Mouse (Mus musculus) heart, embryonic 15.5 days (tissue): Measurements from ENCODE around the gene Plpp3. TPM values are rescaled to one million over a fixed set of nuclear protein-coding genes. Genes with fewer than 3 reads are reported as not detected.
"Not testable (repeated sequence)": the region's sequence is repeated elsewhere in the genome, so short reads cannot be mapped to it uniquely, and the experiment has no call there.

Experiments used
- ATAC-seq: fragments of 200-750 bp; cut with Nextera tagmentation; replicated peaks from 2 replicates; pipeline ENCODE4 v1.8.0; 2017; ENCODE audit warnings: low read depth, moderate TSS enrichment; ENCODE audit not compliant: insufficient number of reproducible peaks, insufficient read depth, low FRiP score
- H3K27ac ChIP-seq: fragments of 300-500 bp; sonication (generic); 2 replicates; pipeline ENCODE4 v1.5.1; 2015; ENCODE audit warnings: mild to moderate bottlenecking, inconsistent platforms
- H3K27me3 ChIP-seq: fragments of 300-500 bp; sonication (generic); 2 replicates; pipeline ENCODE4 v1.6.1; 2015; ENCODE audit warnings: inconsistent platforms
- H3K36me3 ChIP-seq: fragments of 300-500 bp; sonication (generic); 2 replicates; pipeline ENCODE4 v1.6.1; 2015; ENCODE audit warnings: mild to moderate bottlenecking, inconsistent platforms
- H3K4me1 ChIP-seq: fragments of 300-500 bp; sonication (generic); replicated peaks from 2 replicates; pipeline ENCODE4 v1.6.1; 2015; ENCODE audit warnings: inconsistent platforms
- H3K4me2 ChIP-seq: fragments of 300-500 bp; sonication (generic); 2 replicates; pipeline ENCODE4 v1.6.1; 2015; ENCODE audit warnings: inconsistent platforms, mild to moderate bottlenecking, moderate library complexity
- H3K4me3 ChIP-seq: fragments of 300-500 bp; sonication (generic); 2 replicates; pipeline ENCODE4 v1.5.1; 2015; ENCODE audit warnings: mild to moderate bottlenecking, inconsistent platforms
- H3K9ac ChIP-seq: fragments of 300-500 bp; sonication (generic); 2 replicates; pipeline ENCODE4 v1.6.1; 2015; ENCODE audit warnings: mild to moderate bottlenecking, inconsistent platforms
- H3K9me3 ChIP-seq: fragments of 300-500 bp; sonication (generic); replicated peaks from 2 replicates; pipeline ENCODE4 v1.6.1; 2016; ENCODE audit warnings: inconsistent platforms
- WGBS: fragments of 180-500 bp; shearing (Covaris S2); methylation state at CpG from one replicate; pipeline ENCODE4 v1.1.7; 2015; ENCODE audit warnings: mixed read lengths; 5-methylcytosine and 5-hydroxymethylcytosine counted together
- polyA plus RNA-seq: library from polyadenylated mRNA; unstranded; fragments of >200 nt; fragmentation: Nextera tagmentation; extraction: Ambion mirVana; gene quantifications from 2 replicates; pipeline ENCODE4 v1.2.1, GENCODE M21; 2015

The Plpp3 gene
- polyA plus RNA-seq, 1 experiment from 2014 or later, result 35.0 TPM

DNA sequence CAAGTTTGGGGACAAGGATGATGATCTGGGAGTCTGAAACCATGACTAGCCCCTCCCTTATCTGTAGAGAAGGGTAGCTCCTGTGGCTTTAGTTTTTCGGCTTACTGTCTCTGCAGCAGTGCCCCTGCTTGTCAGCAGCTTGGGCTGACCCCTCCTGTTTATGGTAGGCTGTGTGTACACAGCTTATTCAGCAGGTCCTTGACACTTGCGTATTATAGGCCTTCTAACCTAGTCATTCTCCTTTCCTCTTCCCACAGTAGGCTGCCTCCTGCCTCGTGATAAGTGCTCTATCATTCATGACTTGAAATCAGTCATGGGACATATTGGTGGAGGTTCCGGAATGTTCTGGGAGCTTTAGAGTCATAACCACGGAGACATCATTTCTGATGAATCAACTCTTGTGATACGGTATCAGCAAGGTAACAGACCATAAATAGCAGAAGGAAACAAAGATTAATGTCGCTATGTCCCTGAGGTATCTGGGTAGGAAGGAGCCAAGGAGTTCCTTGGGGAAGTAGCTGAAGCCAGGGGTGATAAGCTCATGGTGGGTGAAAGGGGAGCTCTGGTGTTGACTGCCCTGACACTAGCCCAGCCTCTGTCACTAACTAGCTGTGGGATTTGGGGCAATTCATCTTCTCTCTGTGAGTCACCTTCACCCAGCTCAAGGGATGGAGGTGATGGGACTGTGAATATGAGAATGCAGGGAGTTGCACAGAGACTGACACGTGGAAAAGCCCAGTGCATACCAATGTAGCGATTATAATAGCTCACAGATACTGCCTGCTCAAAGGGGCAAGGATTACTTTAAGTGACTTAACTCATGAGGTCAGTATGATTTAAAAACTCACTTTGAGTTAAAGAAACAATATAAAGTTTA lies 104.0 kb downstream of the Plpp3 start:
- Histone ChIP-seq H3K9me3 (no peaks in the 10 kb centered on the region), H3K9ac (no peak overlapping the region), H3K4me3 (no peak overlapping the region), H3K4me1 (peaks cover 11% of the 10 kb centered on the region; the same call in 1 of the 2 replicates), H3K27ac (no peak overlapping the region), H3K27me3 (no peaks in the 10 kb centered on the region), H3K4me2 (no peak overlapping the region), H3K36me3 (no peaks in the 10 kb centered on the region)
- no peak for ATAC-seq
- 56% methylated on average over 9 of the region's 9 CpGs for WGBS

DNA sequence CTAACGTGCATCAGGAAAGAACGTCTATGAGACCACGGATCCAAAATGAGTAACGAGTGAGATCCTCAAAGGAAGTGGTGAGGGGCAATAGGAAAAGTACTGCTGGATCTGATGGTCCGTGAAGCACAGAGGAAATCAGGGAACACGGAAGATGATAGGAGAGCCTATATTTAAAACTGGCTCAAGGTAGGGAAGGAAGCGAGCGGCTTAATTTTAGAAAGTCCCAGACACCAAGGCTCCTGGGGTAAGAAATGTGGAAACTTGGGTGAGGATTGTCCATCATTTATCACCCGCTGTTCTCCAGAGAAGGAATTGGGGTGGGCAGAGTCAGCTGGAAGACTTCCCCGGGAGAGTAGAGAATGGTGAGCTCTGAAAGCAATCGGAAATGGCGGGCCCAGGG lies 105.2 kb downstream of the Plpp3 start:
- Histone ChIP-seq H3K27ac (no peak overlapping the region), H3K4me3 (no peak overlapping the region), H3K9me3 (no peaks in the 10 kb centered on the region), H3K36me3 (no peaks in the 10 kb centered on the region), H3K9ac (no peak overlapping the region), H3K4me1 (peaks cover 11% of the 10 kb centered on the region; the same call in 1 of the 2 replicates), H3K4me2 (no peak overlapping the region), H3K27me3 (no peaks in the 10 kb centered on the region)
- 62% methylated on average over 12 of the region's 12 CpGs for WGBS
- ATAC-seq, result no peak

DNA sequence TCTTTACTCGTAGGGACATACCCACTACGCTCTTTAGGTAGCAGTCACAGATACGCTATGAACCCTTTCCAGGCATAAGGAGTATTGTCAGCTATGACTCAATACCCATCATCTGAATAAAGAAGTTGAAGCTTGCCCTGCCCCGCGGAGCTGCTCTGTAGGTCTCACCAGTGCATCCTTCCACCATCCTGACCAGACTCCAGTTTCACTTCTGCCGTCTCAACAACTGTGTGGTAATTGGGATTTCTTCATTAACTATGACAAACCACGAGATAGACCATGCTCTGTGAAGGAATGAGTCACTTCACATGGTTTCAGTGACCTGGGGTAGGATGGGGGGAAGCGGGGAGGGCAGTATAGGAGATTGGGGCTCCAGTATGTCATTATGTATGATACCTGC lies 106.5 kb downstream of the Plpp3 start:
- peaks cover 11% of the 10 kb centered on the region; the same call in 1 of the 2 replicates for H3K4me1 ChIP-seq
- no peak overlapping the region for H3K4me3 ChIP-seq
- H3K36me3 ChIP-seq, result no peaks in the 10 kb centered on the region
- WGBS, result 86% methylated on average over 8 of the region's 8 CpGs
- H3K27ac ChIP-seq, result no peak overlapping the region
- ATAC-seq, result no peak
- no peaks in the 10 kb centered on the region for H3K27me3 ChIP-seq
- H3K9ac ChIP-seq, result no peak overlapping the region
- no peak overlapping the region for H3K4me2 ChIP-seq
- no peaks in the 10 kb centered on the region for H3K9me3 ChIP-seq

DNA sequence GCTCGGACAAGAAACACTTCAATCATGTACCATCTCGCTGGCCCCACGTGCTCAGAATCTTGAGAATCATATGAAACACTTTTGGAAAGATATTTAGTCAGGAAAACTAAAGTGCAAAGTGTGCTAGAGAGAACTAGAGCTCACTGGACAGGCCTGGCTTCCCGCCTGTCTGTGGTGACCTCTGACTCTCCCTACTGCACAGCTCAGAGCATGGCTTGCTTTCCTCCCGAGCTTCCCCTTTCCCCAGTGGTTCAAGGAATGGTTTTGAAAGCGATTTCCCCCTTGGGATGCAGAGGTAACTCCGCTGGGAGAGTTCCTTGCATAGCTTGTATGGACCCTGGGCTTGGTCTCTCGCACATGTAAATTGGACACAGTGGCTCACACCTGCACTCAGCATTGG lies 107.9 kb downstream of the Plpp3 start:
- 78% methylated on average over 8 of the region's 8 CpGs for WGBS

DNA sequence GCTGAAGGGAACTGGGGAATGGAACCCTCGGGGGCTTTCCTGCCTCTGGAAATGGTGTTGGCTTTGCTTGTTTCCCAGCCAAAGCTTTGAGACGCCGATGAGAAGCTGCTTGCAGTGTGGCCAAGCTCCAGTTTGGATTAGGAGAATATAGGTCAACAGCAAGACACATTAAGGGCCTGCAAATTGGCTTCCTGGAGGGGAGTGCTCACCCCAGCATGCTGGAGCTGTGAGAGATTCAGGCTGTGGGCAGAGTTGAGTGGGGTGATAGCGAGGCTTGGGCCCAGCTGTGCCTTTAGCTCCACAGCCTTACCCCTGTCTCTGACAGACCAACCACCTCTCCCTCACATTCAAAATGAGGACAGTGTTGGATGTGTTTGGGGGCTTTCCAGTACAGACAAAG lies 108.5 kb downstream of the Plpp3 start:
- Histone ChIP-seq H3K9ac (no peak overlapping the region), H3K36me3 (no peaks in the 10 kb centered on the region), H3K4me2 (no peak overlapping the region), H3K4me1 (peaks cover 11% of the 10 kb centered on the region; the same call in 1 of the 2 replicates), H3K4me3 (no peak overlapping the region), H3K27me3 (no peaks in the 10 kb centered on the region), H3K9me3 (no peaks in the 10 kb centered on the region), H3K27ac (no peak overlapping the region)
- WGBS, result 70% methylated on average over 4 of the region's 4 CpGs
- no peak for ATAC-seq

More for the DNA sequence above, 107.9 kb downstream of the Plpp3 start:
- H3K4me3 ChIP-seq, result no peak overlapping the region
- no peak overlapping the region for H3K9ac ChIP-seq
- H3K36me3 ChIP-seq, result no peaks in the 10 kb centered on the region
- H3K4me2 ChIP-seq, result no peak overlapping the region
- no peak overlapping the region for H3K27ac ChIP-seq
- no peaks in the 10 kb centered on the region for H3K9me3 ChIP-seq
- H3K4me1 ChIP-seq, result peaks cover 11% of the 10 kb centered on the region; the same call in 1 of the 2 replicates
- no peaks in the 10 kb centered on the region for H3K27me3 ChIP-seq
- ATAC-seq, result no peak

DNA sequence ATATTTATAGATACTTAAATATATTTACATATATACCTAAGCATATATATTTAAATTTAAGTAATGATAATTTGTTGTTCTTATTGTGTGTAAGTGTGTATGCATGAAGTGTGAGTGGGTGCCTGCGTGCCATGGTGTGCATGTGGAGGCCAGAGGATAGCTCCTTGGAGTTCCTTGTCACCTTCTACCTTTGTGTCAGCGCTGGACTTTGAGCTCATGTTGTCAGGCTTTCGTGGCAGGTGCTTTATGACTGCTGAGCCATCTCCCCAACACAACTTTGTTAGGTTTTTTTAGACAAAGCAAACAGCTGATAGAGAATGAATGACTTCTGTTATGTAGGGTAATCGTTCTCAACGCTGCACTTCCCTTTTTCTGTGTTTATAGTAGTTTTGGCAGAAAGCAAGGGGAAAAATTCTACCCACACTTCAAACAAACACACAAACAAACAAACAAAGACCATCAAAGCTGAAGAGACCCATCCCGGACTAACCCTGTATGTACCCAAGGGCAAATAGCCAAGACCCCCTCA lies 111.1 kb downstream of the Plpp3 start:
- no peaks in the 10 kb centered on the region for H3K4me1 ChIP-seq
- H3K9me3 ChIP-seq, result no peaks in the 10 kb centered on the region
- no peaks in the 10 kb centered on the region for H3K36me3 ChIP-seq
- ATAC-seq, result no peak
- H3K4me2 ChIP-seq, result no peak overlapping the region
- no peaks in the 10 kb centered on the region for H3K27me3 ChIP-seq
- 77% methylated on average over 6 of the region's 6 CpGs for WGBS
- no peak overlapping the region for H3K9ac ChIP-seq
- H3K4me3 ChIP-seq, result no peak overlapping the region
- no peak overlapping the region for H3K27ac ChIP-seq

DNA sequence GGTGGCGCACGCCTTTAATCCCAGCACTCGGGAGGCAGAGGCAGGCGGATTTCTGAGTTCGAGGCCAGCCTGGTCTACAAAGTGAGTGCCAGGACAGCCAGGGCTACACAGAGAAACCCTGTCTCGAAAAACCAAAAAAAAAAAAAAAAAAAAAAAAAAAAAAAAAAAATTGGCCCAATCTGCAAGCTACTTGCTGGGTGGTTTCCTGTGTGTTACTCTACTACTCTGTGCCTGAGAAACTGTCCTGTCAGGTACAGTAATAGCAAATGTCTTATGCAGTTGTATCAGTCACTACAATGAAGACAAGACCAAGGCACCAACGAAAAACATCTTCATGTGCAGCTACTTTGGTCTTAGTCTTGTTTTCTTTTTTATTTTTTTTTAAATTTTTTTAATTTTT lies 112.3 kb downstream of the Plpp3 start:
- not testable (repeated sequence) for H3K9ac ChIP-seq, H3K9me3 ChIP-seq, H3K36me3 ChIP-seq, H3K27me3 ChIP-seq, H3K4me3 ChIP-seq, H3K27ac ChIP-seq, ATAC-seq, H3K4me2 ChIP-seq, H3K4me1 ChIP-seq
- 90% methylated on average over 6 of the region's 7 CpGs for WGBS

DNA sequence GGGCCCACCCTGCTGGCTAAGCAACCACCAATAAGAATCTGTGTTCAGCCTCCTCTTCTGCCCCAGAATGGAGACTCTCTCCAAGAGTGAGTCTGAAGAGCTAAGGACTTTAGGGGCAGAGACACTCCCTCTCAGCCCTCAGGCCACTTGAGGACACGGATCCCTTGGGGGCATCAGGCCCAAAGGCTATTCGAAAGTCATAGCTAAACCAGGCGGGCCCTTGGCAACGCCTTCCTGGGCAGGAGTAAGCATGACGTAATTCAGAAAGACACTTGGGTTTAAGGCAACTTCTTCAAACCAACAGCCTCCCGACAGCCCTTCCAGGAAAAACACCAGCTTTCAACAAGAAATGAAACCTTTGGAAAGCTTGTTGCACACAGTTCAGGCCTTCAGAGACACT lies 114.0 kb downstream of the Plpp3 start:
- no peak overlapping the region for H3K4me2 ChIP-seq
- H3K4me3 ChIP-seq, result no peak overlapping the region
- no peaks in the 10 kb centered on the region for H3K27me3 ChIP-seq
- H3K9me3 ChIP-seq, result no peaks in the 10 kb centered on the region
- 79% methylated on average over 6 of the region's 6 CpGs for WGBS
- no peak for ATAC-seq
- no peak overlapping the region for H3K9ac ChIP-seq
- H3K36me3 ChIP-seq, result no peaks in the 10 kb centered on the region
- H3K27ac ChIP-seq, result no peak overlapping the region
- peaks cover 11% of the 10 kb centered on the region for H3K4me1 ChIP-seq

DNA sequence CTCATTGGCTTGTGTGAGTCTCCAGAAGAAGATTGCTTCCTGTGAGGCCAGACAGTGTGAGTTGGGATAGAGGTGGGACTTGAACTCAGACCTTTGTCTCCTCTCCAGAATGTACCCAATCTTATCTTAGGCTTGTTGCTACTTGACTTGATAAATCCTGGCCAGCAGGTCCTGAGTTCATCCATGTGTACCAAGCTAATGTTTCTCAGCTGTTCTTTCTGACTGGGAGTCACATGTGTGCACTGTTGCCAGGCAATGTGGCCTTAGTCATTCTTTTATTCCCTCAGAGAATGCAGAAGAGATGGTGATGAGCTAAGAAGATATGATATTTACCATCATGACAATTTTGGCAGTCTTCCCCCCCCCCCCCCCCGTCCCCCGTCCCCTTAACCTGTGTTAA lies 115.9 kb downstream of the Plpp3 start:
- 83% methylated on average over 2 of the region's 2 CpGs for WGBS
- Histone ChIP-seq H3K9me3 (no peaks in the 10 kb centered on the region), H3K4me3 (no peak overlapping the region), H3K9ac (no peak overlapping the region), H3K36me3 (no peaks in the 10 kb centered on the region), H3K4me1 (peaks cover 19% of the 10 kb centered on the region), H3K4me2 (no peak overlapping the region), H3K27me3 (no peaks in the 10 kb centered on the region), H3K27ac (no peak overlapping the region)
- no peak for ATAC-seq

DNA sequence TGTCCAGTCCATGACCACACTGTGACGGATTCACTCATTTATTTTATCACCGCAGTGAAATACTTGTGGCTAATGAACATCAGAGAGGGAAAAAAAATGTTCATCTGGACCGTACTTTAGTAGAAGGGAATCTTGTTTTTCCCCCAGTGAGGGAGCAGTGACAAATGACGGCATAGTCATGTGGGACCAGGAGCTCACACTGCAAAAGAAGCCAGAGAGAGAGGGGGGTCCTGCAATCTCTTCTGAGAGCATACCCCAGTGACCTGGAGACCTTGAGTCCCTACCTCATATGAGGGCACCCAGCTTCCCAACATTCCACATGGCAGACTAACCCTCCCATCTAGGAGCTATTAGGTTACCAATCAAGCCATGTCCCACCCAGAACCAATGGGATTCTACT lies 116.3 kb downstream of the Plpp3 start:
- Histone ChIP-seq H3K27me3 (no peaks in the 10 kb centered on the region), H3K27ac (no peak overlapping the region), H3K4me2 (no peak overlapping the region), H3K4me1 (peaks cover 24% of the 10 kb centered on the region), H3K9ac (no peak overlapping the region), H3K9me3 (no peaks in the 10 kb centered on the region), H3K4me3 (no peak overlapping the region), H3K36me3 (no peaks in the 10 kb centered on the region)
- WGBS, result 83% methylated on average over 4 of the region's 4 CpGs
- ATAC-seq, result no peak

DNA sequence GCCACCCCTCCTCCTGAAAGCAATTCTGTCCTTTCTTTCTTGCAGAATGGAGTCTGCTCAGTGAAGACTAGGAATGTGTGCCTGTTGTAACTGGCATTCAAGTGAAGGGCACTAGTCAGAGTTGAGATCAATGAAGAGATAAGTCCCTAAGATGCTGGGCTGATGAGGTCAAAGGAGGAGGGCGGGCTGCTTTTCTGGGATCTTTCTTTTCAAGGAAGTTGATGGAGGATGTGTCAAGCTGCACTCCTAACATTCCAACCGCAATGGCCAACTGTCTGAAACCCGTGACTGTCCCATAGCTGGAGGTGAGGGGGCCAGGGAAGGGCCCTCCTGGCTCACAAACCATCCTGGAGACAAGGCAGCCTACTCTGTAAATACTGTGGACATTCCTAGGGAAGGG lies 118.5 kb downstream of the Plpp3 start:
- no peaks in the 10 kb centered on the region for H3K9me3 ChIP-seq
- WGBS, result 57% methylated on average over 3 of the region's 3 CpGs
- H3K4me2 ChIP-seq, result no peak overlapping the region
- H3K9ac ChIP-seq, result no peak overlapping the region
- no peak for ATAC-seq
- no peak overlapping the region for H3K4me3 ChIP-seq
- no peaks in the 10 kb centered on the region for H3K27me3 ChIP-seq
- H3K36me3 ChIP-seq, result no peaks in the 10 kb centered on the region
- peaks cover 31% of the 10 kb centered on the region for H3K4me1 ChIP-seq
- no peak overlapping the region for H3K27ac ChIP-seq
